Mouse (Mus musculus) gastrocnemius, adult 18-20 months (tissue): ENCODE measurements around the gene Mup12. TPM values are rescaled to one million over a fixed set of nuclear protein-coding genes. Genes with fewer than 3 reads are reported as not detected.
"Not testable (repeated sequence)": the region's sequence is repeated elsewhere in the genome, so short reads cannot be mapped to it uniquely, and the experiment has no call there.

Experiments used
- DNase-seq: peaks from one replicate; pipeline ENCODE4 v3.0.0; 2021; ENCODE audit warnings: low spot score
- long read RNA-seq, 2 experiments: library from polyadenylated mRNA; stranded (forward); transcript quantifications; one replicate each; pipeline ENCODE4 v2.0.0; 2021
- total RNA-seq, 2 experiments: library from RNA; stranded (reverse); gene quantifications; 2 replicates each; pipeline ENCODE4 v1.2.3; 2021

Gene Mup12
- 1 to 10 TPM in 1 of 2 experiments, not detected in 1; 4.2 TPM for total RNA-seq
- long read RNA-seq, experiment 1, result 0 reads
- long read RNA-seq, experiment 2, result 0 reads

- not testable (repeated sequence) for DNase-seq
Observed at GRCm38 (mm10) chr4:60741226-60741625, at the start of gene Mup12. Mup12 (minus strand) TSS chr4:60741326.

Other genes starting within 250 kb of the Mup12 start
- under 1 TPM in 1 of 2 experiments, not detected in 1; 0.38 TPM for gene Mup1, start 239.4 kb downstream of the Mup12 start, total RNA-seq
- gene Mup10, start 159.1 kb downstream of the Mup12 start, total RNA-seq, result not detected
- 1 to 10 TPM in 1 of 2 experiments, under 1 TPM in 1; 0.64 to 1.2 TPM for gene Mup11, start 78.9 kb downstream of the Mup12 start, total RNA-seq
- 10 to 100 TPM in 1 of 2 experiments, 1 to 10 TPM in 1; 5.6 to 55.6 TPM for gene Mup22, start 80.1 kb upstream of the Mup12 start, total RNA-seq